Mouse (Mus musculus) 416B (cell line): ENCODE measurements around the gene Notch4.

Experiments
- DNase-seq: peaks from one replicate; pipeline ENCODE4 v3.0.0; 2011; ENCODE audit warnings: low read depth

Gene Notch4

DNA sequence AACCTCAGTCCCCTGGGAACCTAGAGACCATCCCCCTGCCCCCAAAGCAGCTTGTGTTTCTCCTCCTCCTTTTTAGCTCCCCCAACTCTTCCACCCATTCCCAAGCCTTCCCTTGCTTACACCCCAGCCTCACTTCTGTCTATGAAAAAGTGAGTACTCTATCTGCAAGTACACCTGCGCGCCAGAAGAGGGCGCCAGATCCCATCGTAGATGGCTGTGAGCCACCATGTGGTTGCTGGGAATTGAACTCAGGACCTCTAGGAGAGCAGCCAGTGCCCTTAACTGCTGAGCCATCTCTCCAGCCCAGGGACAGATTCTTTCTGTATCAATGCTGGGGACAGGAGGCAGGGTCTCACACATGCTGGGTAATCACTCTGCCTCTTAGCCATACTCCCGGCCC lies 7.8 kb downstream of the Notch4 start:
- DNase-seq, result peak; percentile 36

DNA sequence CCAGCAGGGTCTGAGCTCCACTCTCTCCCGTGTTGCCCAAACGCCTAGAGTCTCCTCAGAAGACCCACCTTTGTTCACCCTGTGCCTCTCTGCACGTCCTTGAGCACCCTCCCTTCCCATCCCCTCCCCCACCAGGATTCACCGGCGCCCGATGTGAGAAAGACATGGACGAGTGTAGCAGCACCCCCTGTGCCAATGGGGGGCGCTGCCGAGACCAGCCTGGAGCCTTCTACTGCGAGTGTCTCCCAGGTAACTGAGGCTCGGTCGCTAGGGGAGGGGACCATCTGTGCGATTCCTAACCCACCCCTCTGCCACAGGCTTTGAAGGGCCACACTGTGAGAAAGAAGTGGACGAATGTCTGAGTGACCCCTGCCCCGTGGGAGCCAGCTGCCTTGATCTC lies 8.3 kb downstream of the Notch4 start:
- no peak for DNase-seq

- DNase-seq, result no peak
Measured at GRCm38 (mm10) chr17:34576577-34576976, 12.5 kb downstream of the Notch4 start.

- DNase-seq, result no peak
Measured at GRCm38 (mm10) chr17:34578070-34578469, 14.0 kb downstream of the Notch4 start.

GRCm38 (mm10) chr17:34582528-34582927 lies 18.5 kb downstream of the Notch4 start:
- DNase-seq, result no peak

- no peak for DNase-seq
Measured at GRCm38 (mm10) chr17:34583397-34583796, 19.3 kb downstream of the Notch4 start.

DNA sequence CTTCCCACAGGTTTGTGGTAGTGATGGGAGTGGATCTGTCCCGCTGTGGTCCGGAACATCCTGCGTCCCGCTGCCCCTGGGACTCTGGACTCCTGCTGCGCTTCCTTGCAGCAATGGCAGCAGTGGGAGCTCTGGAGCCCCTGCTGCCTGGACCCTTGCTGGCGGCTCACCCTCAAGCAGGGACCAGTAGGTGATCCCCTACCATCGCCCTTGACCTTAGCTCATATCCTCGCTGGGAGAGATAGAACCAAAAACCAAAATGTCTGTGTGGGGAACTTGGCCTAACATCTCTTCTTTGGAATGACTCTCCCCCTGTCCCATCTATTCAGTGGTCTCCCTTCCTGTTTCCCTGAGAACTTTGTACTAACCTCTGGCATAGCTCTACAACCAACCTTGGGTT lies 19.8 kb downstream of the Notch4 start:
- DNase-seq, result no peak

DNA sequence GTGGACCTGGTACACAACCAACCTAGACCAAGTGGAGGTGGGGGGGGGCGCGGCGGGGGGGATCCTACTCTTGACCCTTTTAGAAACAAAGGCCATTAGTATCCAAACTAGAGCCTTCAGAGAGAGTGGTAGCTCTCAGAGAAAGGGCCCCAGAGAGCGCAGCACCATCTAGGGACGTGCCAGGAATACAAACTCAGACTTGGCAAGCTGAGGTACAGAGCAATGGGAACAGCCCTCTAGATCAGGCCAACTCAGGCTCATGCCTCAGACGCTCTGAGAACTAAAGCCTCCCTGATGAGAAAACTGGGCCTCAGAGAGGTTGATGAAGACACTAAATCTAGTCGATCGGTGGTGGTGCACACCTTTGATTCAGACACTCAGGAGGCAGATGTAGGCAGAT lies 21.1 kb downstream of the Notch4 start:
- no peak for DNase-seq

DNA sequence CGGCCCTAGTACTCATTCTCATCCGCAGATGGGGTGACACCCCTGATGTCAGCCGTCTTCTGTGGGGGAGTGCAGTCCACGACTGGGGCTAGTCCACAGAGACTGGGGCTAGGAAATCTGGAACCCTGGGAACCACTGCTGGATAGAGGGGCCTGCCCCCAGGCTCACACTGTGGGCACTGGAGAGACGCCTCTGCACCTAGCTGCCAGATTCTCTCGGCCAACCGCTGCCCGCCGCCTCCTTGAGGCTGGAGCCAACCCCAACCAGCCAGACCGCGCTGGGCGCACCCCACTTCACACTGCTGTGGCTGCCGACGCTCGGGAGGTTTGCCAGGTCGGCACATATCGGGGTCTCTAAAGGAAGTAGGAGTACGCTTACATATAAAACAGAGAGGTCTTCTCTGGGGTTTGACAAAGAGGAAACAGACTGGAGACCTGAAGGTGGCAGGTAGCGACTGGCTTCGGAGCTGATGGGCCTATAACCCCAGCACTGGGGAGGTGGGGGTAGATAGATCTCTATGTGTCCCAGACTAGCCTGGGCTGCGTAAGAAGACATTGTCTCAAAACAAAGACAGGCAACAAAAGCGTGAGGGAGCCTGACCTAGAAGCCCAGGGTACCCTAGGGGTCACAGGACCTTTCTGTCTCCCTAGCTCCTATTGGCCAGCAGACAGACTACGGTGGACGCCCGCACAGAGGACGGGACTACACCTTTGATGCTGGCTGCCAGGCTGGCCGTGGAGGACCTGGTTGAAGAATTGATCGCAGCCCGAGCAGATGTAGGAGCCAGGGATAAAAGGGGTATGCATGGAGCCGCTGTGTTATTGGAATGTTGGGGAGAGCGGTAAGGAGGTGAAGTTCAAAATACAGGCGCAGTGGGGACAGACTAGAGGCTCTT lies 22.1 kb downstream of the Notch4 start:
- DNase-seq, result no peak

DNA sequence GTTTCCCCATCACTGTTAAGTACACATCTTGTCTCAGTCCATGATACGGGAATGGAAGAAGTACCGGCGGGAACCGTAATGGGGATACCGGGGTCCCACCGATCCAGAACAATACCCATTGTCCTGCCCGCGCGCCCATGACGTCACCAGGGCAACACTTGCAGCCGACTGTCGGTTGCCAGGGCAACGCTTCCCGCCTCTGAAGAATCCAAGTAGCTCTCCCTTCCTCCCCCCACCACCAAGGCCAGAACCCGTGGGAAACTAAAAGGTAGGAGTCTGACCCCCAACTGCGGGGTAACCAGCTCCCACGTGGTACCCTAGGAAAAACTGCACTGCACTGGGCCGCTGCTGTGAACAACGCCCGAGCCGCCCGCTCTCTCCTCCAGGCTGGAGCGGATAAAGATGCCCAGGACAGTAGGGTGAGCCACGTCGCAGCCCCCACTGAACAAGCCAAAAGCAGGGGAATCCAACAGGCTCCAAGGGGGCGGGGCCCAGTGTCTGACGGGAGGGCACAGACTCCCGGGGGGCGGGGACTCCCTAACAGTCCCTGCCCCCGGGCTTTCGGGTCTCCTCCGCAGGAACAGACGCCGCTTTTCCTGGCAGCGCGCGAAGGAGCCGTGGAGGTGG lies 22.8 kb downstream of the Notch4 start:
- DNase-seq, result peak; percentile 86

DNA sequence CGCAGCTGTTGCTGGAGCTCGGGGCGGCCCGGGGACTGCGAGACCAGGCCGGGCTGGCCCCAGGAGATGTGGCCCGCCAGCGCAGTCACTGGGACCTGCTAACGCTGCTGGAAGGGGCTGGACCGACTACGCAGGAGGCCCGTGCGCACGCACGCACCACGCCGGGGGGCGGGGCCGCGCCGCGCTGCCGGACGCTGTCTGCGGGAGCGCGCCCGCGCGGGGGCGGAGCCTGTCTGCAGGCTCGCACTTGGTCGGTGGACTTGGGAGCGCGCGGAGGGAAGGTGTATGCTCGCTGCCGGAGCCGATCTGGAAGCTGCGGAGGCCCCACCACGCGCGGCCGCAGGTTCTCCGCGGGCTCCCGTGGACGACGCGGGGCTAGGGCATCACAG lies 23.3 kb downstream of the Notch4 start:
- peak; percentile 92 for DNase-seq

GRCm38 (mm10) chr17:34587814-34588213 lies 23.7 kb downstream of the Notch4 start:
- peak; percentile 54 for DNase-seq

GRCm38 (mm10) chr17:34588767-34589166 lies 24.7 kb downstream of the Notch4 start:
- DNase-seq, result peak; percentile 24

DNA sequence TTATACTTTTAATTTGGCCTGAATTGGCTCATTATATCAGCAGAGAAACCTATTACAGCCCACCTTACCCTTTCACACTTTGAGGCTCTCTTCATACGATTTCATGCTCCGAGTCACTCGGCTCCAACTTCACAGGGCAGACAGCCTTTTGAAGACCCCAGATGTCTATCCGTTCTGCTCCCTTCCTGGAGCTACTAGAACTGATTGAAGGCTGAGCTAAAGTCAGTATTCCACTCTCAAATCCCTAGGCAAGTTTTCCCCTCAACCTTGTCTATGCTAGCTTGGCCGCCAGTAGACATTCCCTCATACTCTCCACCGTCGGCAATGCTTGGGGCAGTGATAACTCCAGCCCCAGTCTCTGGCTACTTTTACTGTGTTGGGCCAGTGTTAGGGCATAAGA lies 25.1 kb downstream of the Notch4 start:
- DNase-seq, result no peak

DNA sequence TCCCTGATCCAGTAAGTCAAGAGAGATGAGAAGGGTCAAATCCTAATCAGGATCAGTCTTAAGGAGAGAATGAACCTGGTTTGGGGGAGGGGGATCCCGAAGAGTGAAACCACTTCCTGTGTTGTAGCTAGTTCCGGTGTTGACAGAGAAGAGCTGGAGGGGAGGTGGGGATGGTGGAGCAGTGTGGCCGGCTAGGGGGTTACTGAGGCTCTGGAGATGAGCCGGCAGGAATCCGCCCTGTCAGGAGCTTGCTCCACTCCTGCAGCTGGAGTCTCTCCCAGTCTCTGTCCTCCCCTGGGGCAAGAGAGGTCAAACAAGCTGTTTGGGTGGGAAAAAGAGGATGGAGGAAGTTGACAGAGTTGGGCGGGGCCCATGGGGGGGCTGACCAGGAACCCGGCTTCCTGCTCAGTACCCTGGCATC lies 25.6 kb downstream of the Notch4 start, which contains the start of gene Gpsm3:
TSS of gene Gpsm3 (plus strand) at position 126 of the 421 bp plus-strand sequence.
- DNase-seq, result peak; percentile 80

DNA sequence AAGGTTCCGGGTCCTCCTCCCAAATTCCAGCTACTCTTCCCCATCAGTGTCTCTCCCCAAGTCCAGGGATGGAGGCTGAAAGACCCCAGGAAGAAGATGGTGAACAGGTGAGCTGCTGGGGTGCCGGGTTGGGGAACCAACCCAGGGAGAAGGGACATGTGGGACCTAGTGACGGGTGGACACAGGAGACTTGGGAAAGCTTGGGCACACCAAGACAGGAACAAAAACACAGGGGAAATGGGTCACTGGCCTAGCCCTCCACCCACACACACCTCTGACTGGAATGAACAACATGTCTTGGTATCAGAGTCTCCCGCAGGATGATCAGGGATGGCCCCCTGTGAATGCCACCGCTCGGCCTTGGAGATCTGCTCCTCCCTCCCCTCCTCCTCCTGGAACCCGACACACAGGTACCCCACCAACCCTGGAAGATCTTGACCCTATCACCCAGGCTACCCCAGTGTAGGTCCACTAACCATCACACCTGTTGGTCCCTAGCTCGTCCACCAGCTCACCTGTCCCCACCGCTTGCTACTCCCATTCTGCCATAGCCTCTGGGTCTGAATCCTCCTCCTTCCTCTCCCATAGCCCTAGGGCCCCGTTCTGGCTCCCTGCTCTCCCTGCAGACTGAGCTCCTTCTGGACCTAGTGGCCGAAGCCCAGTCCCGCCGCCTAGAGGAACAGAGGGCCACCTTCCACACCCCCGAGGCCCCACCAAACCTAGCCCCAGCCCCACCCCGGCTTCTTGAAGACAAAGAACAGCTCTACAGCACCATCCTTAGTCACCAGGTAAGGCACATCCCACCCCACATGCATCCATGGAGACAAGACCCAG lies 26.3 kb downstream of the Notch4 start:
- peak; percentile 42 for DNase-seq

DNA sequence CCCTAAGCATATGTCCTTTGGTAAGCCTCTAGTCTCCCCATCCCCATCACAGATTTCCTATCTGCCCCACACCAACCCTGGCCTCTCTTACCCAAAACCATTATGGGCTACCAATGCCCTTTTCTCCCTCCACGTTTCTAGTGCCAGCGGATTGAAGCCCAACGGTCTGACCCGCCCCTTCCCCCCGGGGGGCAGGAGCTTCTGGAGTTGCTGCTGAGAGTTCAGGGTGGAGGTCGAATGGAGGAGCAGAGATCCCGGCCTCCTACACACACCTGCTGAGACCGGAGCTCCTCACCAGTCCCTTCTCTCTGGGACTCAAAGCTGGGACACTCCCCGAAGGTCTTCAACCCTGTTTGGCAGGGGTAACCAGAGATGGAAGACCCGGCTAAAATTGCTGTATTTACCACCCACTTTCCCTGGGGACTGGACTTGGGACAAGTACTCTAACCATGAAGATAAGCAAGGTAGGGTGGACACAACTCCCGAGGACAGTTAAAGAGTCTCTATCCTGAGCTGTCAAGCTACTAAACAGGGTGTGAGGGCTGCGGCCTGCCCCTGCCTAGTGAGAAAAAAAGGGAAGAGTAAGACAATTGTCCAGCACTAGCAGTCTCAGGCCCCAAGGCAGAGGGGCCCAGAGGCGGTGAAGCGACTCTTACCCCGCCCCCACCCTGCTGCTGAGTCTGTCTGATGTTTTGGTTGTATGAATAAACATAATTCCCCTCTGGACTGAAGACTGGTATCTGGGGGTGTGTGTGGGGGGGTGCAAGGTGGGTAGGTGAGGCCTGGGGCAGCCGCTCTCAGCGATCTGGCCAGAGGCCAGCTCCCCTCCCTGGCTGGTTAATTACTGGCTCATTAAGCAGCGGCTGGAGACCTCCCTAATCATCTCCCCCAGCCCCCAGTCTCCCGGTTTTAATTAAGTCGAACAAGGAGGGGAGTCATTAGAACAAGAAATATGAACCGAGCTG lies 27.2 kb downstream of the Notch4 start, which contains the start of gene Pbx2:
TSS of gene Pbx2 (plus strand) at position 238 of the 965 bp plus-strand sequence.
- peak; percentile 57 for DNase-seq

GRCm38 (mm10) chr17:34591994-34592375 lies 27.9 kb downstream of the Notch4 start:
- DNase-seq, result peak; percentile 90

DNA sequence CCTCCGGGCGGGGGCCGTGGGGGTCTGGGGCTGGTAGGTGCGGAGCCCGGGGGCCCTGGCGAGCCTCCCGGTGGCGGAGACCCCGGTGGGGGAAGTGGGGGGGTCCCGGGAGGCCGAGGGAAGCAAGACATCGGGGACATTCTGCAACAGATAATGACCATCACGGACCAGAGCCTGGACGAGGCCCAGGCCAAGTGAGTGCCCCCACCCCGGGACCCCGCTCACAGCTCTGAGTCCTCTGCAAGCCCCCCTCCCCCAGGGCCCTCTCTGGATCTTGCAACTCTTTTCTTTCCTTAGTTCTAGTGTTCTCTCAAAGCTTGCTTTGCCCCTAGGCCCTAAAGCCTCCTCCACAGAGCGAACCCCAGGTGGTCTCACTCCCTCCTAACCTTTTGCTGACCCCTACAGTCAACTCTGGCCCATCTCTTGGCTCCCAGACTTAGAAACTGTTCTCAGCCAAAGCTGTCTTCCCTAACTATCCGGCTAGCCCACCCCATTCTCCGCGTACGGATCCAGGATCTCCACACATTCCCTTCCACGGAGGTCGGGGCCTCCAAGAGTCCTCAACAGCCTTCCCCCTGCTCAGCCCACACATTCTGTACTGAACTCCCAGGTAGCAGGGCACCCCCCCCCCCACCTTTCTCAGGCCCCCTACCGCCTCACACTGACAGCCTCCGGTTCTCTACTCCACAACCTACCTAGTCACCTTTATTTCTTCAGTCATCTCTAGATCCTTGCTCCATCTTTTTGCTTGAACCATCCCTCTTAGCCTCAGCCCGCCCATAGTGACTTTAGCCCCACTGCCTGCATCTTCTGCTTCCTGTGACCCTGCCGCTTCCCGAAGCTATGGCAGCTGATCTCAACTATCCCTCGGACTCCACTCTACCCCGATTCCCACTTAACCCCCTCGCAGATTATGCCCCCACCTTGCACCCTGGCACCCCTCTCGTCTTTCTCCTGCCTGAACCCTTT lies 28.8 kb downstream of the Notch4 start:
- peak; percentile 67 for DNase-seq
